Mouse (Mus musculus) heart, postnatal 14 days (tissue): Measurements from ENCODE around the gene Zfp628. TPM values are rescaled to one million over a fixed set of nuclear protein-coding genes. Genes with fewer than 3 reads are reported as not detected.
"Not testable (repeated sequence)": the region's sequence is repeated elsewhere in the genome, so short reads cannot be mapped to it uniquely, and the experiment has no call there.

ENCODE experiments used
- DNase-seq, 2 experiments: peaks; one replicate each; pipeline ENCODE4 v3.0.0; 2021 to 2022
- intact Hi-C: fragments of 180-260 bp; cut with DNase I; formaldehyde crosslinking; loops from one replicate; pipeline ENCODE4 v1.15.1; 2025
- long read RNA-seq, 2 experiments: library from polyadenylated mRNA; stranded (forward); transcript quantifications; one replicate each; pipeline ENCODE4 v2.0.0; 2021
- total RNA-seq, 2 experiments: library from RNA; stranded (reverse); gene quantifications; 2 replicates each; pipeline ENCODE4 v1.2.3; 2021

Gene Zfp628
- 1 to 10 TPM; 9.4 to 9.6 TPM for total RNA-seq
- long read RNA-seq, experiment 1, partial matches to known transcripts = 0 of 3 reads
- long read RNA-seq, experiment 1, other reads (novel, unspliced or antisense) = 3 of 3 reads
- long read RNA-seq, experiment 2, partial matches to known transcripts = 0 of 3 reads
- long read RNA-seq, experiment 2, other reads (novel, unspliced or antisense) = 3 of 3 reads

DNA sequence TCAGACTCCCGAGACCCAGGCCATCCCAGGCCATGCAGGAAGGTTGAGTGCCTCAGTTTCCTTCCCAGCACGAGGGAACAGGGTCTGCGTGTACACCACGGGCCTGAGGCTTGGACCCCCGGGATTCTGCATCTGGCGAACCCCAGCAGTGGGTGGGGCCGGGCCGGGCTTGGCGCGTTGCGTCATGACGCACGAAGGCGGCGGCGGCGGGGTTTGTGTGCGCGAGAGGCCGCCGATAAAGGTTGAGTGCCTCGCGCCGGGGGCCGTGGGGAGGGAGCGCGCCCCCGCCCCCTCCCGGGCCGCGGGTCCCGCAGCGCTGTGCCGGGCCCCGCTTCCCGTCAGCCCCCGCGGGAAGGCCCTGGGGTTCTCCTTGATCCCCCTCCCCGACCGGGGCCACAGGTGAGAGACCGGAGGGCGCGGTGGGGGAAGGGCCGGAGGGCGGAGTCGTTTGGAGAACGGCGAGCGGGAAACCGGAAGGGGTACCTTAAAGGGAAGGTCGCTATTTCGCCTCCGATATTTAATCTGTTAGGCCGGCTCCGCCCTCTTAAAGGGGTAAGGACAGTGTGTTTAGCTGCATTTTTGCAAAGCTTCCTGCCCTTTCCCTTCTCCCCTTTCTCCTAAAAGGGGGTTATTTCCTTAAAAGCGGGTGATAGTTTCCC, at the start of gene Zfp628:
Gene Zfp628, plus strand, starts transcription at position 211 of the 659 bp plus-strand sequence.
- intact Hi-C loops = no loop called here
- peak; percentile 94 to 96 for DNase-seq

DNA sequence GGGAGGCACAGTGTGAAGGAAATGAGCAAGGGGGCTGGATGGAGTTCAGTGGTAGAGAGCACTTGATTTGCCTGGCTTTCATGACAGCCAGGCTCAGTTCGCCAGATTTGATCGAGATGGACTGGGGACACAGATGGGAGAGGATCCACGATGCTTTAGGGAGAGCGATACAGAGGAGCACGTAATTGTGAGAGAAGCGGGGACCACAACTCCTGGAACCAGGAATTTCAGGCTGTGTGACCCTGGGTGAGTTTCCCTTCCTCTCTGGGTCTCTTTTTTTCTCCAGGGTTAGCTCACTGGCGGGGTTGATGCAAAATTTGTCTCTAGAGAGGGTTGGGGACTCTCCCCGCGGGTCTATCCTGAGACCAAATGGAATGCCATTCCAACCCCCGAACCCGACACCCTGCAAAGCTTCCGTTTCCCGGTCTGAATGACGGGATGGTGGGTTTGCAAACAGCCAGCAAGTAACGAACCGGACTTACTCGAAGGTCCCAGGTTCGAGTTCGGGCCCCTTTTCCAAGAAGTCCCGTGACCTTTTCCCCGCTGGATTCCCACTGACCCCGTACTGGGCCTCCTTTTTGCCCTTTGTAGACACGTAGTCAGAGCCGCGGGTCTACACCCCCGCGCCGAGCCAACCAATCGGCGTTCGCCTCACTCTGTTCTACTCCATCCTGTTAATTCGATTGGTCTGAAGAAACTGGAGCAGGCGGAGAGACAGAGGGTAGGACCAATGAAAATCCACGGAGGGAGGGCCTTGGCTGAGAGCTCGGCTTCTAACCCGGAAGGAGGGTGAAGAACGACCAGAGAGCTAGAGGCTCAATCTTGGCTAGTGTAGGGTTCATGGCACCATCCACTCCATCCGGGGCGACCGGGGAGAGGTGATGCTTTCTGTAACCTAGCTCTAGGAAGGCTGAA, 49.2 kb upstream of the Zfp628 start:
- peak; percentile 94 to 97 for DNase-seq
- intact Hi-C loops = loop anchor here (2.0 to 5.0 kb wide), 3 partner anchors 46 to 75 kb away; partner anchors contain the start of gene Ube2s

DNA sequence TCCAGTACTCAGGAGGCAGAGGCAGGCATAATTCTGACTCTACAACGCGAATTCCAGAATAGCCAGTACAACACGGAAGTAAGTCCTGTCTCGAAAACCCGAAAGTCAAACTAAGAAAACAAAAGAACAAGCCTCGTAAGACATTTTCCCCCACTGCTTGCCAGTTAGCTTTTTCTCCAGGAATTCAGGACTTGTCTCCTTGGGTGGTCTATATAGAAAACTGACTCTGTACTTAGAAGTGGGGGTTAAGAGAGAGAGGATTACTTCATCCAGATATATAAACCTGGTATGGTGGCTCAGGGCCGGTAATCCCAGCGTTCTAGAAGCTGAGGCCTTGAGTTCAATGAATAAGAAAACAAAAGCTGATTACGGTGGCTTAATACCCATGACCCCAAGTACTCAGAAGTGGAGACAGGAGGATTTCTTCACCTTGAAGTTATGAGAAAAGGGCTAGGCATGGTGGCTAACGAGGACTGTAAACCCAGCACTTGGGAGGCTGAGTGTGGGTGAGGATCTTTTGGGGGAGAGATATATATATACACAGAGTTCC, 48.3 kb upstream of the Zfp628 start:
- intact Hi-C loops = loop anchor here (5.0 kb wide), 2 partner anchors 46 to 54 kb away; partner anchors contain the start of gene Ube2s

GRCm38 (mm10) chr7:4870133-4870532, 44.9 kb upstream of the Zfp628 start, which contains the start of gene Isoc2b:
TSS of gene Isoc2b (minus strand) at chr7:4870258.
- DNase-seq = no peak
- intact Hi-C loops = no loop called here

More for the DNA sequence above, 48.3 kb upstream of the Zfp628 start:
- no peak for DNase-seq

GRCm38 (mm10) chr7:4876753-4877221, 38.2 kb upstream of the Zfp628 start, which contains the start of gene Isoc2a:
TSS of gene Isoc2a (plus strand) at chr7:4877153.
- DNase-seq = peak; percentile 86 to 89
- intact Hi-C loops = no loop called here

DNA sequence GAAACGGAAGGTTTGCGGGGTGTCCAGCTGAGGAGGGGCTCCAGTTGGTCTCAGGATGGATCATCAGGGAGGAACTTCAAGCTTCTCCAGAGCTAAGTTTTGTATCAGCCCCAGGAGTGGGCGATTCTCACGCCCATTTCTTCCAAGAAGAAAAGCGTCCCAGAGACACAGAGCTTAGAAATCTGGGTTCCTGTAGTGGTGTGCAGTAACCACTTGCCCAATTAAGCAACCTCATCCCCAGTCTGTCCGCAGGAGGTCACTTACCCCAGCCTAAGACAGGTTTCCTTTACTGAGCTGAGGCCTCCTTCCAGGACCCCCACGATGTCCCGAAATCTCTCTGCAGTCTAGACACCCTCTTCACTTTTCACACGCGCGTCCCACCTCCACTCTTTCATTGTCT, 37.8 kb upstream of the Zfp628 start:
- DNase-seq = no peak
- intact Hi-C loops = no loop called here

DNA sequence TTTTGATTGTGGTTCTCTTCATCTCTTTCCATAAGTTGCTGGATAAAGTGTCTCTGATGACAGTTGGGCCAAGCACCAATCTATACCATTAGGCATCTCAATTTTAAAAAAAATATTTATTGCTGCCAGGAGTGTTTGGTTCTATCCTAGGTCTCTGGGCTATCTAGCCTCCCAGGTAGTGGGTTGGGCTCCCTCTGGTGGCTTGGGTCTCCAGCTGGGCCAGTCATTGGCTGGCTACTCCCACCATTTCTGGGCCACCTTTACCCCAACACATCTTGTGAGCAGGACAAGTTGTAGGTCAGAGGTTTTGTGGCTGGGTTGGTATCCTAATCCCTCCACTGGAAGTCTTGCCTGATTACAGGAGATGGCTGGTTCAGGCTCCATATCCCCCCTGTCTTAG, 36.8 kb upstream of the Zfp628 start:
- intact Hi-C loops = no loop called here
- no peak for DNase-seq

GRCm38 (mm10) chr7:4879036-4879435, 36.0 kb upstream of the Zfp628 start:
- DNase-seq, intact Hi-C loops: not testable (repeated sequence)

DNA sequence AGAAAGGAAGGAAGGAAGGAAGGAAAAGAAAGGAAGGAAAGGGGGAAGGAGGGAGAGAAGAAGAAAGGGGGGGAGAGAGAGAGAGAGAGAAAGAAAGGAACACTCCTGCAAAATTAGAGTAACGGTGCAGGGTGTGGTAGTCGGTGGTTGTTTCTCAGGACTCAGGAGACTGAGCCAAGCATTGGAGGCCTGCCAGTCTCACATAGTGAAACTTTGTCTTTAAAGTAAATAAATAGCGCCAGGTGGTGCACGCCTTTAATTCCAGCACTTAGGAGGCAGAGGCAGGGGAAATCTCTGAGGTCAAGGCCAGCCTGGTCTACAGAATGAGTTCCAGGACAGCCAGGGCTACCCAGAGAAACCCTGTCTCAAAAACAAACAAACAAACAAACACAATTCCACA, 28.3 kb upstream of the Zfp628 start:
- no peak for DNase-seq
- intact Hi-C loops = no loop called here

DNA sequence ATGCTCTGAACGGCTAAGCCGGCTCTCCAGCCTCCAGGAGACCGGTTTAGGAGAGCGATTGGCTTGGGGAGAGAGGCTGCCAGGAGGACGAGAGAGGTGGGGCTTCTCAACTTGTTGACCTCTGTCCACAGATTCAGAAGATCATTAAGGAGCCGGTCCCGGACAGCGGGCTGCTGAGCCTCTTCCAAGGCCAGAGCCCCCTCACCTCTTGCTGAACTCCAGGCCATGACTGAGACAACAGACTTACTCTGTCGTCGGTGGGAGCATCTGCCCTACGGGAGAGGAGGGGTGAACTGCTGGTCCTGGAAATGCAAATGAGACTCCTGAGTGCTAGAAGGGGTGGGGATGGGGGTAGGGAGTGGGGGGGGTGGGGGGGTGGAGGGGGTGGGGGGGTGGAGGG, 19.8 kb upstream of the Zfp628 start:
- no peak for DNase-seq
- intact Hi-C loops = no loop called here

DNA sequence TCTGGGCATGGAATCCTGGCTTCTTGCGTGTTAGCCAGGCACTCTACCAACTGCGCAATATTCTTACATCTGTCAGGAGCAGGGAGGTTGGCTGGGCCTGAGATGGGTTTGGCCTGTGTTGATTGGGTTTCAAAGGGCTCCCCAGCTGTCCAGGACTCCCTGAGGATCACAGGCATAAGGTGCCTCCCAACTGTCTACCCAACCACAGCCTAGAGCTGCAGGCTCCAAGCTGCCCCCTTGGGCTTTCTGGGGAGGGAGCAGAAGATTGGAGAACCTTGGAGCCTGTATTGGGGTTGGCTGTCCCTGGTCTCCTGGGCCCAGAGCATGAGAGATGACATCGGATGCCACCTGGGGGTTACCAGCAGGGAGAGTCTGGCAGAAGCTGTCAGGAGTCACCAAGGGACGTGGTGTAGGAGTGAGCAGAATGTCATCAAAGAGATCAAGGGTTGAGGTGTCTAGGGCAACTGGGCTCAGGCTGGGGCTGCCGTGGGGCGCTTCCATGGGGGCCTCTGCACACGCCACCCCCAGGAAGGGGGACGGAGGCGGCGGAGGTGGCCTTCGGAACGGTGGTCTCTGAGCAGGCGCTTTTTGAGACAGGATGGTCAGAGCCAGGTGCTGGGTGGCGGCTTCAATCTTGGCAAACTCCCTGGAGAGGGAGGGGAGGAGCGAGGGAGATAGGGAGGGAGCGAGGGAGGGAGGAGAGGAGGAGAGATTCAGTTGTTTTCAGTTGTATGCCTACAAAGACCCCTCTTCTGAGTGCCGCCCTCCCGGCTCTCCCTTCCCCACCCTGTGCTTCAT, 16.0 kb upstream of the Zfp628 start:
- DNase-seq = no peak
- intact Hi-C loops = no loop called here

GRCm38 (mm10) chr7:4899649-4900522, 15.1 kb upstream of the Zfp628 start:
- DNase-seq = peak in 1 of 2 experiments; percentile 30
- intact Hi-C loops = no loop called here

DNA sequence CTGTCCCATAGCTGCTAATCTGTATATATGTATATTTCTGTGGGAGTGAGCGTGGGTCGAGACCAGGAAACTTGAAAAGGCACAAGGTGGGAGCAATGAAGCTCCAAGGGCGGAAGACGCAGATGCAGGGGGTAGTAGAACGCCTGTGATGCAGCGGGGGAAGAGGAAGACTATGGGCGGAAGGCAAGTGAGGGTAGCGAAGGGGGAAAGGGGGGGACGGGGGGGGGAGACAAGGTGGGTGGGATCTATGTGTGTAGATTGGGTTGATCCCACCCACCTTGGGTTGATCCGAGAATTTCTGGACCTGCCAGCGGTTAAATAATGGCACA, 14.5 kb upstream of the Zfp628 start:
- intact Hi-C loops = no loop called here
- no peak for DNase-seq

GRCm38 (mm10) chr7:4901171-4901570, 13.8 kb upstream of the Zfp628 start:
- intact Hi-C loops = no loop called here
- peak in 1 of 2 experiments; percentile 49 for DNase-seq

- intact Hi-C loops = no loop called here
- DNase-seq = no peak
These were observed 12.6 kb upstream of the Zfp628 start for GRCm38 (mm10) chr7:4902404-4902803.

- intact Hi-C loops = no loop called here
- no peak for DNase-seq
These were observed 8.5 kb upstream of the Zfp628 start, which contains the start of gene Gm36210 for GRCm38 (mm10) chr7:4906466-4906950. TSS of gene Gm36210 (minus strand) at chr7:4906516.

DNA sequence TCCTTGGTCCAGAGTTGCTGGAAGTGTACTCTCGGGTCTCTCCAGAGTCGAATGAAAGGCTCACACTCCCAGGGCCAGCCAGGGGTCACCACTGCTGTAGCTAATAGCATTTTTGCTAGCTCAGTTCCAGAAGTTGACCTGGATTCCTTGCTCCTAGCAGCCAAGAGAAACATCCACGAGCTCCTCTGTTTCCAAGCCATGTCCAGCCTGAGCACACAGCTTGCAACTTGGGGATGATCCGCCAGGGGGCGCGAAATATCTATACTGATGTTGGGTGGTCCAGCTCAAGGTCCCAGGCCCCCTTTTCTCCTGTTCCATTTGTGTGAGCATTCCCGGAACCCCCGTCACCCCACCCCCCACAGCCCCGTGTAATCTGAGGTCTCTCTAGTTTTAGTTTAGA, 3.5 kb upstream of the Zfp628 start:
- intact Hi-C loops = loop anchor here (2.0 to 5.0 kb wide), 2 partner anchors 27 to 44 kb away; no protein-coding TSS in a partner anchor
- peak; percentile 74 to 82 for DNase-seq

GRCm38 (mm10) chr7:4912248-4912647, 2.8 kb upstream of the Zfp628 start:
- intact Hi-C loops = loop anchor here (5.0 kb wide), 1 partner anchor 45 kb away; no protein-coding TSS in a partner anchor
- DNase-seq = no peak
